8 mouse cellular contexts compared by ENCODE assay signal in the genomic region with DNA sequence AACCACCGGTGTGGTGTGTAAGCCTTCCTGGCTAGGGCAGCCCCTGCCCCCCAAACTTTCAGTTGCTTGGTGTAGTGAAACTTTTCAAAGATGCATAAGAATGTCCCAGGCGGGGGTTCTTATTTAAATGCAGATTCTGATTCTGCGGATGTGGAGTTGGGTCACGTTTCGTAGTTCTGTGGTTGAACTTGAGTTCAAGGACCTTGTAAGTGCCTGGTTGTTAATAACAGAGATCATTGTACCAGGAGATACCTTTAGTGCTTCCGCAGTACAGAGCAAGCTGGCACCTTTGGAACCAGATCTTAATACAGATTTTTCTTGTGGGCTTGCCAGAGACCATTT. TPM values are rescaled to one million over a fixed set of nuclear protein-coding genes. Genes with fewer than 3 reads are reported as not detected.
A peak's percentile ranks its signal among the peaks of the same experiment; 100 is the strongest.
DNase-seq lines count a peak whose midpoint lies in the region; ATAC-seq lines count a peak whose summit lies in the region.

No protein-coding gene starts in this region.

- WGBS in kidney, embryonic 14.5 days = 9% methylated on average over 6 of the region's 6 CpGs
- 6% methylated on average over 6 of the region's 6 CpGs for WGBS in hindbrain, embryonic 16.5 days
- WGBS in midbrain, embryonic 14.5 days = 5% methylated on average over 6 of the region's 6 CpGs

- peak overlapping the region; percentile 79 for H3K27ac ChIP-seq in kidney, embryonic 14.5 days (ENCODE audit: low read depth, low read length)
- no peak overlapping the region for H3K27ac ChIP-seq in hindbrain, embryonic 16.5 days (ENCODE audit: low read depth, low read length)
- no peak overlapping the region for H3K27ac ChIP-seq in midbrain, embryonic 14.5 days (replicated peaks; ENCODE audit: low read depth, low read length)

- no peaks in the 10 kb centered on the region for H3K27me3 ChIP-seq in kidney, embryonic 14.5 days (ENCODE audit: control insufficient read depth, insufficient read depth, low read length)
- no peaks in the 10 kb centered on the region for H3K27me3 ChIP-seq in hindbrain, embryonic 16.5 days (replicated peaks; ENCODE audit: control insufficient read depth, insufficient read depth, low read length)
- no peaks in the 10 kb centered on the region for H3K27me3 ChIP-seq in midbrain, embryonic 14.5 days (ENCODE audit: control insufficient read depth, insufficient read depth, low read length)

- H3K4me2 ChIP-seq in kidney, embryonic 14.5 days (replicated peaks; ENCODE audit: low read depth, low read length) = peak overlapping the region; percentile 75
- peak overlapping the region; percentile 74 for H3K4me2 ChIP-seq in hindbrain, embryonic 16.5 days (ENCODE audit: low read length)
- H3K4me2 ChIP-seq in midbrain, embryonic 14.5 days (ENCODE audit: low read length) = peak overlapping the region; percentile 86

- H3K9me3 ChIP-seq in kidney, embryonic 14.5 days (ENCODE audit: control insufficient read depth, low read length) = no peaks in the 10 kb centered on the region
- H3K9me3 ChIP-seq in hindbrain, embryonic 16.5 days (ENCODE audit: control insufficient read depth, low read length) = no peaks in the 10 kb centered on the region
- H3K9me3 ChIP-seq in midbrain, embryonic 14.5 days (ENCODE audit: control insufficient read depth, low read length) = no peaks in the 10 kb centered on the region

- H3K4me1 ChIP-seq in kidney, embryonic 14.5 days (ENCODE audit: control insufficient read depth, insufficient read depth, low read length) = peaks cover 14% of the 10 kb centered on the region; the same call in 1 of the 2 replicates
- H3K4me1 ChIP-seq in hindbrain, embryonic 16.5 days (ENCODE audit: control insufficient read depth, insufficient read depth, low read depth, low read length) = peaks cover 2% of the 10 kb centered on the region
- peaks cover 8% of the 10 kb centered on the region; the same call in 1 of the 2 replicates for H3K4me1 ChIP-seq in midbrain, embryonic 14.5 days (ENCODE audit: control insufficient read depth, insufficient read depth, low read length)

- no peak for ATAC-seq in kidney, embryonic 14.5 days (ENCODE audit: low FRiP score, low TSS enrichment)
- no peak for ATAC-seq in hindbrain, embryonic 16.5 days
- no peak for ATAC-seq in midbrain, embryonic 14.5 days (ENCODE audit: low FRiP score, low TSS enrichment)

- no peaks in the 10 kb centered on the region for H3K36me3 ChIP-seq in kidney, embryonic 14.5 days (ENCODE audit: control insufficient read depth, insufficient read depth, low read length)
- no peaks in the 10 kb centered on the region for H3K36me3 ChIP-seq in hindbrain, embryonic 16.5 days (ENCODE audit: control insufficient read depth, insufficient read depth, low read length)
- no peaks in the 10 kb centered on the region for H3K36me3 ChIP-seq in midbrain, embryonic 14.5 days (ENCODE audit: control insufficient read depth, insufficient read depth, low read length)

- H3K9ac ChIP-seq in kidney, embryonic 14.5 days (ENCODE audit: low read depth, low read length) = peak overlapping the region; percentile 72
- H3K9ac ChIP-seq in hindbrain, embryonic 16.5 days (ENCODE audit: low read depth, low read length) = peak overlapping the region; percentile 74
- H3K9ac ChIP-seq in midbrain, embryonic 14.5 days (replicated peaks; ENCODE audit: low read length) = peak overlapping the region; percentile 62

- peak overlapping the region; percentile 79 for H3K4me3 ChIP-seq in kidney, embryonic 14.5 days (ENCODE audit: low read length)
- H3K4me3 ChIP-seq in hindbrain, embryonic 16.5 days (ENCODE audit: low read length) = peak overlapping the region; percentile 67
- peak overlapping the region; percentile 65 for H3K4me3 ChIP-seq in midbrain, embryonic 14.5 days (replicated peaks; ENCODE audit: low read depth, low read length)

- no peak for DNase-seq in kidney, adult 18-20 months
- DNase-seq in WW6 (ENCODE audit: low read depth, low spot score) = peak; percentile 49
- no peak for DNase-seq in midbrain, embryonic 14.5 days
- no peak for DNase-seq in urinary bladder, postnatal 36 days (ENCODE audit: low spot score in 2 of 2)
- no peak for DNase-seq in adrenal gland, postnatal 36 days
- DNase-seq in spleen, postnatal 36 days (ENCODE audit: low spot score in 2 of 2) = no peak

RNA-seq across cellular contexts. Expression of a gene that starts 0.9 kb away (rescaled TPM):
- polyA plus RNA-seq in kidney, embryonic 14.5 days (2014; fragmentation: Nextera tagmentation; extraction: Ambion mirVana) = 33.1 and 42.1 TPM in 2 replicates
- 22.1 and 24.2 TPM in 2 replicates for polyA plus RNA-seq in hindbrain, embryonic 16.5 days (2015; fragmentation: Nextera tagmentation; extraction: Ambion mirVana)
- polyA plus RNA-seq in midbrain, embryonic 14.5 days (2014; fragmentation: Nextera tagmentation; extraction: Ambion mirVana) = 11.4 and 11.7 TPM in 2 replicates
- 10 to 100 TPM; 41.8 to 46.9 TPM for total RNA-seq in adrenal gland, postnatal 36 days (2021)
